Mouse (Mus musculus): ENCODE results near the gene Olfr1462. TPM values are rescaled to one million over a fixed set of nuclear protein-coding genes. Genes with fewer than 3 reads are reported as not detected.

Olfr1462 gene
- not detected for total RNA-seq (2021)

- intact Hi-C loops (cut with DNase I), result no loop called here
- no peak for DNase-seq (ENCODE audit: extremely low spot score in 1 of 2, low spot score in 2 of 2)
These were observed at the start of gene Olfr1462 for GRCm38 (mm10) chr19:13185434-13185833. TSS of gene Olfr1462 (plus strand) at chr19:13185734.

- intact Hi-C loops (cut with DNase I), result no loop called here
- no peak for DNase-seq (ENCODE audit: extremely low spot score in 1 of 2, low spot score in 2 of 2)
These were observed 36.1 kb upstream of the Olfr1462 start, which contains the start of gene Olfr1459 for GRCm38 (mm10) chr19:13149449-13149848. TSS of gene Olfr1459 (minus strand) at chr19:13149549.

GRCm38 (mm10) chr19:13162700-13163099 lies 22.8 kb upstream of the Olfr1462 start, which contains the start of gene Olfr1461:
TSS of gene Olfr1461 (plus strand) at chr19:13163000.
- DNase-seq (ENCODE audit: extremely low spot score in 1 of 2, low spot score in 2 of 2), result no peak
- intact Hi-C loops (cut with DNase I), result no loop called here

GRCm38 (mm10) chr19:13221666-13222065 lies 36.1 kb downstream of the Olfr1462 start:
- intact Hi-C loops (cut with DNase I), result no loop called here
- DNase-seq (ENCODE audit: extremely low spot score in 1 of 2, low spot score in 2 of 2), result no peak

- intact Hi-C loops (cut with DNase I), result no loop called here
- no peak for DNase-seq (ENCODE audit: extremely low spot score in 1 of 2, low spot score in 2 of 2)
These were observed 45.5 kb downstream of the Olfr1462 start, which contains the start of gene Olfr1463 for GRCm38 (mm10) chr19:13231028-13231427. TSS of gene Olfr1463 (plus strand) at chr19:13231328.

Other genes with a start within 250 kb of the Olfr1462 start
- gene Olfr1450, start 235.5 kb upstream of the Olfr1462 start, total RNA-seq (2021), result not detected
- not detected for gene Olfr1451, start 190.7 kb upstream of the Olfr1462 start, total RNA-seq (2021)
- gene Olfr1453, start 157.4 kb upstream of the Olfr1462 start, total RNA-seq (2021), result not detected
- not detected for gene Olfr1454, start 125.1 kb upstream of the Olfr1462 start, total RNA-seq (2021)
- gene Olfr1457, start 87.8 kb upstream of the Olfr1462 start, total RNA-seq (2021), result not detected
- gene Olfr1458, start 79.0 kb upstream of the Olfr1462 start, total RNA-seq (2021), result not detected
- under 1 TPM; 0.13 to 0.14 TPM for gene Olfr1459, start 36.2 kb upstream of the Olfr1462 start, total RNA-seq (2021)
- gene Olfr1461, start 22.7 kb upstream of the Olfr1462 start, total RNA-seq (2021), result not detected
- not detected for gene Olfr1463, start 45.6 kb downstream of the Olfr1462 start, total RNA-seq (2021)
- not detected for gene Olfr1465, start 129.8 kb downstream of the Olfr1462 start, total RNA-seq (2021)
- not detected for gene Olfr1466, start 153.1 kb downstream of the Olfr1462 start, total RNA-seq (2021)
- not detected for gene Olfr1467, start 176.5 kb downstream of the Olfr1462 start, total RNA-seq (2021)
- gene Olfr1469, start 222.1 kb downstream of the Olfr1462 start, total RNA-seq (2021), result not detected